Mouse (Mus musculus): ENCODE data around the gene Esr1. TPM values are rescaled to one million over a fixed set of nuclear protein-coding genes. Genes with fewer than 3 reads are reported as not detected.

Esr1 gene
- polyA plus RNA-seq, 1 experiment, result 1.5 TPM

DNA sequence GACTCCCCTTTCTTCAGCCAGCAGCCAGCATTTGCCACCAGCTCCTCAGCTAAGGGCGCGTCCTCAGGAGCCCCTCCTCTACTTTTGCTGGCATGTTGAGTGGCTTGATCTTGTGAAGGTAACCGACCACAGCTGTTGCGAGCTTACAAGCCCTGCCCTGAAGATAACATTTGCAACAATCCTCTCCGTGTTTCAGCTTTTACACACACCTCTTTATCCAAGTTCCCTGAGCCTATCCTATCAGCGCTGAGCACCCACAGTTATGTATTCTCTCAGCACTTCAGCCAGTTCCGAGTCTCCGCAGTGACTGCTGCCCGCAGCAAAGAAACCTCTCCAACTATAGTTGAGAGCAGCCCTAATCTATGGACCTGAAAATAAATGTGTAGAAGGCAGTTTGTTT is 16.0 kb downstream of the Esr1 start:
- WGBS, result 64% methylated on average over 9 of the region's 9 CpGs
- H3K4me3 ChIP-seq (replicated peaks; ENCODE audit: extremely low read depth, low read depth, low read length), result no peak overlapping the region
- no peak for DNase-seq

GRCm38 (mm10) chr10:4629314-4629713 is 17.9 kb downstream of the Esr1 start:
- DNase-seq, result no peak
- no peaks in the 10 kb centered on the region for H3K4me1 ChIP-seq (ENCODE audit: control insufficient read depth, insufficient read depth, low read length)
- no peak overlapping the region for H3K4me3 ChIP-seq (replicated peaks; ENCODE audit: extremely low read depth, low read depth, low read length)
- TF ChIP-seq CTCF (IDR thresholded peaks at IDR 0.05; ENCODE audit: insufficient read depth, low read length) (no peak), POLR2A (IDR thresholded peaks at IDR 0.05; ENCODE audit: borderline replicate concordance, extremely low read depth, low read depth, low read length) (no peak)

More for the DNA sequence above, 16.0 kb downstream of the Esr1 start:
- no peaks in the 10 kb centered on the region for H3K4me1 ChIP-seq (ENCODE audit: control insufficient read depth, insufficient read depth, low read length)
- TF ChIP-seq POLR2A (IDR thresholded peaks at IDR 0.05; ENCODE audit: borderline replicate concordance, extremely low read depth, low read depth, low read length) (no peak), CTCF (IDR thresholded peaks at IDR 0.05; ENCODE audit: insufficient read depth, low read length) (no peak)

GRCm38 (mm10) chr10:4632211-4632704 is 20.9 kb downstream of the Esr1 start:
- no peak for DNase-seq
- Histone ChIP-seq H3K4me3 (replicated peaks; ENCODE audit: extremely low read depth, low read depth, low read length) (no peak overlapping the region), H3K4me1 (ENCODE audit: control insufficient read depth, insufficient read depth, low read length) (no peaks in the 10 kb centered on the region)
- TF ChIP-seq POLR2A (IDR thresholded peaks at IDR 0.05; ENCODE audit: borderline replicate concordance, extremely low read depth, low read depth, low read length) (no peak), CTCF (IDR thresholded peaks at IDR 0.05; ENCODE audit: insufficient read depth, low read length) (no peak)
- WGBS, result 72% methylated on average over 11 of the region's 11 CpGs

DNA sequence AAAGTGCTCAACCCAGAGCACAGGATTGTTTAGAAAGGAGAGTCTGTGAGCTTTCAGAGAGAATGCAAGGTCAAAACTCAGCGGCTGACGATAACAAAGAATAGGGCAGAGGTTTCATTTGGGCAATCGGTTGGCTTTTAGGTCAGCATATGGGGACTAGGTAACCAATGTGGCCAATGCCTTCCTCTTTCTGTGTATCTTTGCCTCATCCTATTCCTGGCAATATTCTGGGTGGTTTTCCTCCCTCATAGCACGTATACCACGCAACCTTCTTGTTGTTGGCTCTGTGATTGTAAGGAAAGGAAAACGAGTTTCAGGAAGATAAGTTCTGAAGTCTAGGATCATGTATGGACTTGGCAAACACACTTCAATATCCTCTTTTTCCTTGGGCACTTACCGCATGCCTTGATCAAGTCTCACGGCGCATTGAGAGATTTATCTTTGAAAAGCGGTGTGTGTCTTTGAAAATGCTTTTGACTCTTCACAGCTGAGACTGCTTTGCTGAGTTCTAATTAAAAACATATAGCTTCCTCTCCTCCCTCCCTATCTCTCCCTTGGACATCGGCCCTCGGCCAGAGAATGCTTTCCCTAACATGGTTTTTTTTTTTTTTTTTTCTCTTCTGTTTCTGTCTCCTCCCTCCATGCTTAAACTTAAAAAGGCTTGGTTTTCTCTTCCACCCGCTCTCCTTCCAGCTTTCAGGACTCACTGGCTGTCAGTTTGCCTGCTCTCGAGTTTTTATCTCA is 22.1 kb downstream of the Esr1 start:
- Histone ChIP-seq H3K4me3 (replicated peaks; ENCODE audit: extremely low read depth, low read depth, low read length) (no peak overlapping the region), H3K4me1 (ENCODE audit: control insufficient read depth, insufficient read depth, low read length) (no peaks in the 10 kb centered on the region)
- TF ChIP-seq CTCF (IDR thresholded peaks at IDR 0.05; ENCODE audit: insufficient read depth, low read length), result no peak
- no peak for TF ChIP-seq POLR2A (IDR thresholded peaks at IDR 0.05; ENCODE audit: borderline replicate concordance, extremely low read depth, low read depth, low read length)
- DNase-seq, result no peak
- 60% methylated on average over 14 of the region's 14 CpGs for WGBS

GRCm38 (mm10) chr10:4635740-4636139 is 24.3 kb downstream of the Esr1 start:
- no peak for DNase-seq
- TF ChIP-seq CTCF (IDR thresholded peaks at IDR 0.05; ENCODE audit: insufficient read depth, low read length), result no peak
- TF ChIP-seq POLR2A (IDR thresholded peaks at IDR 0.05; ENCODE audit: borderline replicate concordance, extremely low read depth, low read depth, low read length), result no peak
- Histone ChIP-seq H3K4me3 (replicated peaks; ENCODE audit: extremely low read depth, low read depth, low read length) (no peak overlapping the region), H3K4me1 (ENCODE audit: control insufficient read depth, insufficient read depth, low read length) (no peaks in the 10 kb centered on the region)
- 64% methylated on average over 6 of the region's 6 CpGs for WGBS

DNA sequence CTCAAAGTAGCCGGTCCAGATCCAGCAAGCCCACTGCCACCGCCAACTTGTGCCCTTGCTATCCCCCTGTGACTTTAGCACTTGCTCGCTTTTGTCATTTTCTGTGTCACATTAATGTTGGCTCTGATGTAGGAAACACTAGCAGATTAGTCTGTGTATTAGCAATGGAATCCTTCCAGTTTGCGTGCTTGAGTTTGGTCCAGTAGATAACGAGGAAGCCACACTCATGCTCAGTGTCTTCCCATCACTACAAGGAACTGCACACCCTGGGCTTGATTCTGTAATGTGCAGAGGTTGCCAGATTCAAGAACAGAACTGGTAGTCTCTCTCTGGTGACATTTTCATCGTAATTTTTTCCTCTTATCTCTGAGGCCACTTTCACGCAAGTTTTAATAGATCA is 34.7 kb downstream of the Esr1 start:
- DNase-seq, result no peak
- H3K4me1 ChIP-seq (ENCODE audit: control insufficient read depth, insufficient read depth, low read length), result no peaks in the 10 kb centered on the region
- TF ChIP-seq CTCF (IDR thresholded peaks at IDR 0.05; ENCODE audit: insufficient read depth, low read length) (no peak), POLR2A (IDR thresholded peaks at IDR 0.05; ENCODE audit: borderline replicate concordance, extremely low read depth, low read depth, low read length) (no peak)
- whole genome bisulfite sequencing, result 72% methylated on average over 7 of the region's 7 CpGs
- no peak overlapping the region for H3K4me3 ChIP-seq (replicated peaks; ENCODE audit: extremely low read depth, low read depth, low read length)

DNA sequence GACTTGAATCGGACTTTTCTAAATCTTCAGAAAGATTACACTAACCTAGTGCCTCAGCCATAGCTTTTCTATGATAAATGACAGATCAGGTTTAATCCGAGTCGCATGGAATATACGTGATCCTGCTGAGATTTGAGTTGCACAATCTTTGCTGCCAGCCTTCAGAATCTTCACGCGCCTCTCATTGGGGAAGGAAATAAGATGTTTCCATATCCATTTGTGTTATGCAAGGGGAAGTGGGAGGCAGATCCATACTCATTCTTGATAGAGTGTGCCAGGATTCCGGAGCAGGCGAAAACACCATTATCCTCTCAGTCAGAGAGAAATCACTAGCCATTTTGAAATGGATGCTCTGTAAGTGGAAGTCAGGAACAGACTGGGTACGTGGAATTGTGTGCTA is 35.5 kb downstream of the Esr1 start:
- TF ChIP-seq POLR2A (IDR thresholded peaks at IDR 0.05; ENCODE audit: borderline replicate concordance, extremely low read depth, low read depth, low read length) (no peak), CTCF (IDR thresholded peaks at IDR 0.05; ENCODE audit: insufficient read depth, low read length) (no peak)
- 78% methylated on average over 9 of the region's 9 CpGs for WGBS
- no peak for DNase-seq
- Histone ChIP-seq H3K4me1 (ENCODE audit: control insufficient read depth, insufficient read depth, low read length) (no peaks in the 10 kb centered on the region), H3K4me3 (replicated peaks; ENCODE audit: extremely low read depth, low read depth, low read length) (no peak overlapping the region)

DNA sequence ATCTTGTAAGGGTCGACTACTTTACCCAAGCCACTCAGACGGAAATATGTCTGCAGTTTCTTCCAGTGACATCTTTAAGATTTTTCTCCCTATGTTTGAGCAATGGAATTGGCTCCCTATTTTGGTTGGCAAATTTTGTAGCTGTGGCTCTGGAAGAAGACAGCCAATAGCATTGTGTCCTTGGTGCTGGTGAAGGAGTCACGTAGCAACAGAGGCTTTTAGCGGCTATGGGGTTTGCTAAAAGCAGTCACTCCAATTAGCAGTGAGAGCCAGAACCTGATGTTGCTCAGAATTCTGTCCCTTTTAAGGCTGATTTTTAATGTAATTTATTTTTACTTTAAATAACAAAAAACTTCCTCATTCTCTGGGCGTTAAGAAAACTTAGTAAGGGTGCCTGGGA is 54.0 kb downstream of the Esr1 start:
- TF ChIP-seq CTCF (IDR thresholded peaks at IDR 0.05; ENCODE audit: insufficient read depth, low read length), result no peak
- no peak for TF ChIP-seq POLR2A (IDR thresholded peaks at IDR 0.05; ENCODE audit: borderline replicate concordance, extremely low read depth, low read depth, low read length)
- Histone ChIP-seq H3K4me1 (ENCODE audit: control insufficient read depth, insufficient read depth, low read length) (no peaks in the 10 kb centered on the region), H3K4me3 (replicated peaks; ENCODE audit: extremely low read depth, low read depth, low read length) (no peak overlapping the region)
- WGBS, result 75% methylated on average over 5 of the region's 5 CpGs
- DNase-seq, result no peak

DNA sequence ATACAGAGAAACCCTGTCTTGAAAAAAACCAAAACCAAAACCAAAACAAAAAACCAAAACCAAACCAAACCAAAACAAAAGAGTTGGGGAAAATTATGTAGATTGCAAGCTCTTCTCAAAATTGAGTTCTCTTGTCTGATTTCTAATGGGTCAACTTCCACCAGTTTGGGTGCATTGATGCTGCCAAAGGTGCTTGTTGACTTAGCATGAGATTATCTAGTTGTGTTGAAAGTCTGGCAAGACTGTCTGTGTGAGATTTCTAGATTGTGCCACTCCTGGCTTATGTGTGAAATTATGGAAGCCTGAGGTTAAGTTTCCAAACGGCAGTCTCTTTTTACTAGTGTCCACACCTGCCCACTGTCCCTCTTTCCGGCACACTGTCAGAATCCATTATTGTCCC is 55.6 kb downstream of the Esr1 start:
- Histone ChIP-seq H3K4me1 (ENCODE audit: control insufficient read depth, insufficient read depth, low read length) (no peaks in the 10 kb centered on the region), H3K4me3 (replicated peaks; ENCODE audit: extremely low read depth, low read depth, low read length) (no peak overlapping the region)
- TF ChIP-seq CTCF (IDR thresholded peaks at IDR 0.05; ENCODE audit: insufficient read depth, low read length) (no peak), POLR2A (IDR thresholded peaks at IDR 0.05; ENCODE audit: borderline replicate concordance, extremely low read depth, low read depth, low read length) (no peak)
- DNase-seq, result no peak
- WGBS, result 84% methylated on average over 2 of the region's 2 CpGs

GRCm38 (mm10) chr10:4670053-4670452 is 58.7 kb downstream of the Esr1 start:
- no peak for DNase-seq
- Histone ChIP-seq H3K4me1 (ENCODE audit: control insufficient read depth, insufficient read depth, low read length) (no peaks in the 10 kb centered on the region), H3K4me3 (replicated peaks; ENCODE audit: extremely low read depth, low read depth, low read length) (no peak overlapping the region)
- TF ChIP-seq CTCF (IDR thresholded peaks at IDR 0.05; ENCODE audit: insufficient read depth, low read length) (no peak), POLR2A (IDR thresholded peaks at IDR 0.05; ENCODE audit: borderline replicate concordance, extremely low read depth, low read depth, low read length) (no peak)
- 69% methylated on average over 2 of the region's 2 CpGs for WGBS
